Mouse (Mus musculus): ENCODE data around the gene Olfr315. TPM values are rescaled to one million over a fixed set of nuclear protein-coding genes. Genes with fewer than 3 reads are reported as not detected.

Olfr315 gene
- polyA plus RNA-seq, 1 experiment = 1.4 TPM

- Histone ChIP-seq H3K27me3 (ENCODE audit: control insufficient read depth, insufficient read depth, low read length) (no peaks in the 10 kb centered on the region), H3K4me1 (replicated peaks; ENCODE audit: control insufficient read depth, insufficient read depth, low read length) (peaks cover 28% of the 10 kb centered on the region), H3K36me3 (ENCODE audit: control insufficient read depth, insufficient read depth, low read length) (no peaks in the 10 kb centered on the region), H3K4me3 (ENCODE audit: control insufficient read depth, insufficient read depth, low read length) (no peak overlapping the region), H3K27ac (ENCODE audit: control insufficient read depth, insufficient read depth, low read length) (no peak overlapping the region)
- DNase-seq = no peak
- 58% methylated on average over 6 of the region's 6 CpGs for WGBS
- TF ChIP-seq POLR2A (IDR thresholded peaks at IDR 0.05; ENCODE audit: control insufficient read depth, extremely low read depth, insufficient read depth, low read length, poor library complexity) = no peak
- TF ChIP-seq CTCF (IDR thresholded peaks at IDR 0.05; ENCODE audit: borderline replicate concordance, control insufficient read depth, extremely low read depth, insufficient read depth, low read length, poor library complexity) = no peak
Observed at GRCm38 (mm10) chr11:58790646-58791045, 17.7 kb downstream of the Olfr315 start.

- Histone ChIP-seq H3K27ac (ENCODE audit: control insufficient read depth, insufficient read depth, low read length) (no peak overlapping the region), H3K4me3 (ENCODE audit: control insufficient read depth, insufficient read depth, low read length) (no peak overlapping the region), H3K4me1 (replicated peaks; ENCODE audit: control insufficient read depth, insufficient read depth, low read length) (no peaks in the 10 kb centered on the region), H3K27me3 (ENCODE audit: control insufficient read depth, insufficient read depth, low read length) (no peaks in the 10 kb centered on the region), H3K36me3 (ENCODE audit: control insufficient read depth, insufficient read depth, low read length) (no peaks in the 10 kb centered on the region)
- WGBS = 86% methylated on average over 2 of the region's 2 CpGs
- TF ChIP-seq POLR2A (IDR thresholded peaks at IDR 0.05; ENCODE audit: control insufficient read depth, extremely low read depth, insufficient read depth, low read length, poor library complexity) (no peak), CTCF (IDR thresholded peaks at IDR 0.05; ENCODE audit: borderline replicate concordance, control insufficient read depth, extremely low read depth, insufficient read depth, low read length, poor library complexity) (no peak)
- no peak for DNase-seq
Observed at GRCm38 (mm10) chr11:58795856-58796255, 22.9 kb downstream of the Olfr315 start.

GRCm38 (mm10) chr11:58796850-58797249 lies 23.9 kb downstream of the Olfr315 start:
- DNase-seq = no peak
- no peak for TF ChIP-seq CTCF (IDR thresholded peaks at IDR 0.05; ENCODE audit: borderline replicate concordance, control insufficient read depth, extremely low read depth, insufficient read depth, low read length, poor library complexity)
- TF ChIP-seq POLR2A (IDR thresholded peaks at IDR 0.05; ENCODE audit: control insufficient read depth, extremely low read depth, insufficient read depth, low read length, poor library complexity) = no peak
- Histone ChIP-seq H3K27ac (ENCODE audit: control insufficient read depth, insufficient read depth, low read length) (no peak overlapping the region), H3K27me3 (ENCODE audit: control insufficient read depth, insufficient read depth, low read length) (no peaks in the 10 kb centered on the region), H3K4me3 (ENCODE audit: control insufficient read depth, insufficient read depth, low read length) (no peak overlapping the region), H3K4me1 (replicated peaks; ENCODE audit: control insufficient read depth, insufficient read depth, low read length) (peaks cover 4% of the 10 kb centered on the region), H3K36me3 (ENCODE audit: control insufficient read depth, insufficient read depth, low read length) (no peaks in the 10 kb centered on the region)
- 90% methylated on average over 7 of the region's 7 CpGs for WGBS

GRCm38 (mm10) chr11:58799747-58800146 lies 26.8 kb downstream of the Olfr315 start:
- DNase-seq = no peak
- H3K4me1 ChIP-seq (replicated peaks; ENCODE audit: control insufficient read depth, insufficient read depth, low read length) = peaks cover 12% of the 10 kb centered on the region
- no peaks in the 10 kb centered on the region for H3K27me3 ChIP-seq (ENCODE audit: control insufficient read depth, insufficient read depth, low read length)
- H3K27ac ChIP-seq (ENCODE audit: control insufficient read depth, insufficient read depth, low read length) = no peak overlapping the region
- no peaks in the 10 kb centered on the region for H3K36me3 ChIP-seq (ENCODE audit: control insufficient read depth, insufficient read depth, low read length)
- TF ChIP-seq POLR2A (IDR thresholded peaks at IDR 0.05; ENCODE audit: control insufficient read depth, extremely low read depth, insufficient read depth, low read length, poor library complexity) = no peak
- no peak for TF ChIP-seq CTCF (IDR thresholded peaks at IDR 0.05; ENCODE audit: borderline replicate concordance, control insufficient read depth, extremely low read depth, insufficient read depth, low read length, poor library complexity)
- H3K4me3 ChIP-seq (ENCODE audit: control insufficient read depth, insufficient read depth, low read length) = no peak overlapping the region
- WGBS = 66% methylated on average over 5 of the region's 5 CpGs

- H3K4me3 ChIP-seq (ENCODE audit: control insufficient read depth, insufficient read depth, low read length) = peak within 1 kb of the TSS; percentile 40
Observed at GRCm38 (mm10) chr11:58801558-58802228, 28.7 kb downstream of the Olfr315 start, which contains the start of gene Fam183b. Fam183b (minus strand) TSS chr11:58801960.

GRCm38 (mm10) chr11:58803871-58804270 lies 30.9 kb downstream of the Olfr315 start:
- no peak overlapping the region for H3K27ac ChIP-seq (ENCODE audit: control insufficient read depth, insufficient read depth, low read length)
- H3K27me3 ChIP-seq (ENCODE audit: control insufficient read depth, insufficient read depth, low read length) = no peaks in the 10 kb centered on the region
- WGBS = 89% methylated on average over 4 of the region's 4 CpGs
- TF ChIP-seq CTCF (IDR thresholded peaks at IDR 0.05; ENCODE audit: borderline replicate concordance, control insufficient read depth, extremely low read depth, insufficient read depth, low read length, poor library complexity) (no peak), POLR2A (IDR thresholded peaks at IDR 0.05; ENCODE audit: control insufficient read depth, extremely low read depth, insufficient read depth, low read length, poor library complexity) (no peak)
- H3K4me1 ChIP-seq (replicated peaks; ENCODE audit: control insufficient read depth, insufficient read depth, low read length) = peaks cover 12% of the 10 kb centered on the region
- no peaks in the 10 kb centered on the region for H3K36me3 ChIP-seq (ENCODE audit: control insufficient read depth, insufficient read depth, low read length)
- no peak for DNase-seq
- no peak overlapping the region for H3K4me3 ChIP-seq (ENCODE audit: control insufficient read depth, insufficient read depth, low read length)

More at GRCm38 (mm10) chr11:58801558-58802228, 28.7 kb downstream of the Olfr315 start, which contains the start of gene Fam183b:
- WGBS = 44% methylated on average over 14 of the region's 14 CpGs
- Histone ChIP-seq H3K27ac (ENCODE audit: control insufficient read depth, insufficient read depth, low read length) (no peak within 1 kb of the TSS), H3K36me3 (ENCODE audit: control insufficient read depth, insufficient read depth, low read length) (no peaks in the 10 kb centered on the region), H3K4me1 (replicated peaks; ENCODE audit: control insufficient read depth, insufficient read depth, low read length) (peaks cover 12% of the 10 kb centered on the region), H3K27me3 (ENCODE audit: control insufficient read depth, insufficient read depth, low read length) (no peaks in the 10 kb centered on the region)
- TF ChIP-seq POLR2A (IDR thresholded peaks at IDR 0.05; ENCODE audit: control insufficient read depth, extremely low read depth, insufficient read depth, low read length, poor library complexity) = no peak
- no peak for TF ChIP-seq CTCF (IDR thresholded peaks at IDR 0.05; ENCODE audit: borderline replicate concordance, control insufficient read depth, extremely low read depth, insufficient read depth, low read length, poor library complexity)
- no peak for DNase-seq

All from thymus, adult 2 months (tissue).